13 mouse cellular contexts compared by ENCODE assay signal in genomic region chr6:103024006-103024405, GRCm38 (mm10).
DNase-seq lines count a peak whose midpoint lies in the region; ATAC-seq and TF ChIP-seq lines count a peak whose summit lies in the region.
"Had no signal": no experiment of that assay in that cellular context is flagged by ENCODE, and none has a peak within 500 bp of the region (broad histone marks: within the 10 kb centered on the region; RNA-seq: fewer than 3 reads in every experiment).

No protein-coding gene starts in this region.

- WGBS in hindbrain, postnatal 0 days: 42% methylated on average over 2 of the region's 2 CpGs
- WGBS in hindbrain, embryonic 12.5 days: 59% methylated on average over 2 of the region's 2 CpGs
- 40% methylated on average over 2 of the region's 2 CpGs for WGBS in midbrain, postnatal 0 days
- whole genome bisulfite sequencing in midbrain, embryonic 13.5 days: 59% methylated on average over 2 of the region's 2 CpGs

- TF ChIP-seq CTCF in hindbrain, postnatal 0 days (IDR thresholded peaks at IDR 0.05; ENCODE audit: low read depth): no peak
- no peak for TF ChIP-seq CTCF in midbrain, postnatal 0 days (IDR thresholded peaks at IDR 0.05)

- no peaks in the 10 kb centered on the region for H3K27me3 ChIP-seq in hindbrain, postnatal 0 days (ENCODE audit: insufficient read depth, low read length)
- no peaks in the 10 kb centered on the region for H3K27me3 ChIP-seq in hindbrain, embryonic 12.5 days
- no peaks in the 10 kb centered on the region for H3K27me3 ChIP-seq in midbrain, postnatal 0 days (ENCODE audit: insufficient read depth, low read length)
- H3K27me3 ChIP-seq in midbrain, embryonic 13.5 days: no peaks in the 10 kb centered on the region
- H3K27me3 ChIP-seq: limb, embryonic 15.5 days had no signal

- H3K9me3 ChIP-seq in hindbrain, postnatal 0 days (ENCODE audit: low read length): no peaks in the 10 kb centered on the region
- H3K9me3 ChIP-seq in hindbrain, embryonic 12.5 days (replicated peaks): no peaks in the 10 kb centered on the region
- H3K9me3 ChIP-seq in midbrain, postnatal 0 days (ENCODE audit: low read length): no peaks in the 10 kb centered on the region
- no peaks in the 10 kb centered on the region for H3K9me3 ChIP-seq in midbrain, embryonic 13.5 days
- H3K9me3 ChIP-seq: limb, embryonic 15.5 days had no signal

- H3K4me3 ChIP-seq in hindbrain, postnatal 0 days (ENCODE audit: low read length): no peak overlapping the region
- no peak overlapping the region for H3K4me3 ChIP-seq in hindbrain, embryonic 12.5 days
- H3K4me3 ChIP-seq in midbrain, postnatal 0 days (ENCODE audit: low read depth, low read length): no peak overlapping the region
- H3K4me3 ChIP-seq in midbrain, embryonic 13.5 days (replicated peaks): no peak overlapping the region
- H3K4me3 ChIP-seq: heart, adult 2 months; limb, embryonic 15.5 days had no signal

- no peak overlapping the region for H3K27ac ChIP-seq in hindbrain, postnatal 0 days
- H3K27ac ChIP-seq in hindbrain, embryonic 12.5 days: no peak overlapping the region
- no peak overlapping the region for H3K27ac ChIP-seq in midbrain, postnatal 0 days (ENCODE audit: low read depth, low read length)
- no peak overlapping the region for H3K27ac ChIP-seq in midbrain, embryonic 13.5 days
- H3K27ac ChIP-seq: heart, adult 2 months; limb, embryonic 15.5 days; macrophage had no signal

- no peaks in the 10 kb centered on the region for H3K36me3 ChIP-seq in hindbrain, postnatal 0 days (ENCODE audit: insufficient read depth, low read length)
- H3K36me3 ChIP-seq in hindbrain, embryonic 12.5 days: no peaks in the 10 kb centered on the region
- H3K36me3 ChIP-seq in midbrain, postnatal 0 days (ENCODE audit: insufficient read depth, low read length): no peaks in the 10 kb centered on the region
- H3K36me3 ChIP-seq in midbrain, embryonic 13.5 days: no peaks in the 10 kb centered on the region
- H3K36me3 ChIP-seq: limb, embryonic 15.5 days had no signal

- H3K4me2 ChIP-seq in hindbrain, postnatal 0 days (ENCODE audit: low read depth, low read length): no peak overlapping the region
- no peak overlapping the region for H3K4me2 ChIP-seq in hindbrain, embryonic 12.5 days (replicated peaks)
- H3K4me2 ChIP-seq in midbrain, postnatal 0 days (ENCODE audit: low read depth, low read length, poor library complexity, severe bottlenecking): no peak overlapping the region
- H3K4me2 ChIP-seq in midbrain, embryonic 13.5 days (replicated peaks): no peak overlapping the region
- H3K4me2 ChIP-seq: limb, embryonic 15.5 days had no signal

- no peak overlapping the region for H3K9ac ChIP-seq in hindbrain, postnatal 0 days (replicated peaks; ENCODE audit: low read length)
- no peak overlapping the region for H3K9ac ChIP-seq in hindbrain, embryonic 12.5 days
- no peak overlapping the region for H3K9ac ChIP-seq in midbrain, postnatal 0 days (replicated peaks; ENCODE audit: low read length, poor library complexity, severe bottlenecking)
- no peak overlapping the region for H3K9ac ChIP-seq in midbrain, embryonic 13.5 days (replicated peaks)
- H3K9ac ChIP-seq: limb, embryonic 15.5 days had no signal

- peak; percentile 64 for DNase-seq in hindbrain, postnatal 0 days (ENCODE audit: low spot score)
- DNase-seq in midbrain, postnatal 0 days (ENCODE audit: low spot score): peak; percentile 47
- DNase-seq in cerebellum, postnatal 14 days: peak; percentile 10 to 15
- peak; percentile 36 for DNase-seq in skeletal muscle tissue, adult 2 months (ENCODE audit: low read depth, low spot score)
- DNase-seq in heart, adult 11 months: no peak
- DNase-seq: heart, adult 2 months; heart, postnatal 4 days had no signal

- no peak for ATAC-seq in hindbrain, postnatal 0 days
- no peak for ATAC-seq in hindbrain, embryonic 12.5 days (ENCODE audit: low FRiP score)
- ATAC-seq in midbrain, postnatal 0 days (ENCODE audit: low FRiP score): no peak
- no peak for ATAC-seq in midbrain, embryonic 13.5 days
- ATAC-seq: CD4-positive, CD25-positive, alpha-beta regulatory T cell, adult 4 months; intestine, postnatal 0 days had no signal

- H3K4me1 ChIP-seq in hindbrain, postnatal 0 days (ENCODE audit: insufficient read depth, low read length): no peaks in the 10 kb centered on the region
- H3K4me1 ChIP-seq in hindbrain, embryonic 12.5 days: no peaks in the 10 kb centered on the region
- H3K4me1 ChIP-seq in midbrain, postnatal 0 days (ENCODE audit: insufficient read depth, low read length): no peaks in the 10 kb centered on the region
- H3K4me1 ChIP-seq in midbrain, embryonic 13.5 days (replicated peaks): no peaks in the 10 kb centered on the region
- H3K4me1 ChIP-seq: limb, embryonic 15.5 days had no signal
